Mouse (Mus musculus) kidney, postnatal 0 days (tissue): Measurements from ENCODE around the gene BC034090. TPM values are rescaled to one million over a fixed set of nuclear protein-coding genes. Genes with fewer than 3 reads are reported as not detected.

Experiments used
- ATAC-seq: fragments of 200-750 bp; cut with Nextera tagmentation; replicated peaks from 2 replicates; pipeline ENCODE4 v1.8.0; 2017; ENCODE audit warnings: low read depth, moderate number of reproducible peaks, moderate TSS enrichment, moderate library complexity; ENCODE audit not compliant: low FRiP score
- DNase-seq: peaks from one replicate; pipeline ENCODE4 v3.0.0-alpha.2; 2016; ENCODE audit warnings: low spot score
- H3K27ac ChIP-seq: fragments of 300-500 bp; sonication (generic); 2 replicates; pipeline ENCODE4 v1.5.1; 2014; ENCODE audit warnings: mild to moderate bottlenecking
- H3K27me3 ChIP-seq: fragments of 300-500 bp; sonication (generic); 2 replicates; pipeline ENCODE4 v1.6.1; 2014; ENCODE audit warnings: low read length, mixed read lengths; ENCODE audit not compliant: insufficient read depth
- H3K36me3 ChIP-seq: fragments of 300-500 bp; sonication (generic); 2 replicates; pipeline ENCODE4 v1.6.1; 2014; ENCODE audit warnings: low read length, mixed read lengths; ENCODE audit not compliant: insufficient read depth
- H3K4me1 ChIP-seq: fragments of 300-500 bp; sonication (generic); replicated peaks from 2 replicates; pipeline ENCODE4 v1.6.1; 2014; ENCODE audit warnings: antibody characterized with exemption, low read length, mixed read lengths; ENCODE audit not compliant: insufficient read depth
- H3K4me2 ChIP-seq: fragments of 300-500 bp; sonication (generic); 2 replicates; pipeline ENCODE4 v1.6.1; 2014; ENCODE audit warnings: mild to moderate bottlenecking, low read length, moderate library complexity, mixed read lengths
- H3K4me3 ChIP-seq: fragments of 300-500 bp; sonication (generic); replicated peaks from 2 replicates; pipeline ENCODE4 v1.5.1; 2014; ENCODE audit warnings: low read depth, low read length
- H3K9ac ChIP-seq: fragments of 300-500 bp; sonication (generic); 2 replicates; pipeline ENCODE4 v1.6.1; 2014; ENCODE audit warnings: low read depth, low read length
- H3K9me3 ChIP-seq: fragments of 300-500 bp; sonication (generic); replicated peaks from 2 replicates; pipeline ENCODE4 v1.6.1; 2016; ENCODE audit warnings: low read length, inconsistent platforms, mixed read lengths
- CTCF ChIP-seq: IDR thresholded peaks from 2 replicates; pipeline ENCODE4 v1.5.1; 2016; ENCODE audit warnings: antibody characterized with exemption, low read depth, mild to moderate bottlenecking, moderate library complexity
- WGBS: fragments of 180-500 bp; shearing (Covaris S2); extraction: QIAGEN DNeasy Blood & Tissue Kit; methylation state at CpG from one replicate; pipeline ENCODE4 v1.1.7; 2014; 5-methylcytosine and 5-hydroxymethylcytosine counted together
- polyA plus RNA-seq: library from polyadenylated mRNA; unstranded; fragments of >200 nt; fragmentation: Nextera tagmentation; extraction: Ambion mirVana; gene quantifications from 2 replicates; pipeline ENCODE4 v1.2.1, GENCODE M21; 2015

BC034090 gene
- polyA plus RNA-seq, 1 experiment from 2014 or later = 9.9 TPM

DNA sequence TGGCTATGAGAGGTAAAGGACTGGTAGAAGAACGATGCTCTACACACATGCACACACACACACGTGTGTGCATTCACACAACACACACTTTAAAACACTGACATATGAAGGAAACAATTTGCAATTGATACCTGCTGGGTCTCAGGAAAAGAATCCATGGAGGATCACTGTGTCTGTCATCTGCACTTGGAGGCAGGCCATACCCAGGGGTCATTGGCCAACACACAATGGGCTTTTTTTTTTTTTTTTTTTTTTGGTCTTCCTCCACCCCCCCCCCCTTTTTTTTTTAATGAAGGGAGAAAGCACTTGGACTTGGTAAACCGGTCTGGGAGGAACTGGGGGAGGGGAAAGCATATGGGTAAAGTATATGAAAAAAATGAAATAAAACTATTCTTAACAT lies 36.4 kb downstream of the BC034090 start:
- DNase-seq = no peak
- Histone ChIP-seq H3K4me2 (no peak overlapping the region), H3K36me3 (0 out of 2 replicates have a peak, but pooled peaks cover 5% of the 10 kb centered on the region), H3K4me3 (no peak overlapping the region), H3K9ac (no peak overlapping the region), H3K27me3 (no peaks in the 10 kb centered on the region), H3K9me3 (no peaks in the 10 kb centered on the region), H3K27ac (no peak overlapping the region), H3K4me1 (peaks cover 10% of the 10 kb centered on the region)
- no peak for ATAC-seq
- WGBS = 68% methylated on average over 3 of the region's 3 CpGs
- no peak for TF ChIP-seq CTCF

DNA sequence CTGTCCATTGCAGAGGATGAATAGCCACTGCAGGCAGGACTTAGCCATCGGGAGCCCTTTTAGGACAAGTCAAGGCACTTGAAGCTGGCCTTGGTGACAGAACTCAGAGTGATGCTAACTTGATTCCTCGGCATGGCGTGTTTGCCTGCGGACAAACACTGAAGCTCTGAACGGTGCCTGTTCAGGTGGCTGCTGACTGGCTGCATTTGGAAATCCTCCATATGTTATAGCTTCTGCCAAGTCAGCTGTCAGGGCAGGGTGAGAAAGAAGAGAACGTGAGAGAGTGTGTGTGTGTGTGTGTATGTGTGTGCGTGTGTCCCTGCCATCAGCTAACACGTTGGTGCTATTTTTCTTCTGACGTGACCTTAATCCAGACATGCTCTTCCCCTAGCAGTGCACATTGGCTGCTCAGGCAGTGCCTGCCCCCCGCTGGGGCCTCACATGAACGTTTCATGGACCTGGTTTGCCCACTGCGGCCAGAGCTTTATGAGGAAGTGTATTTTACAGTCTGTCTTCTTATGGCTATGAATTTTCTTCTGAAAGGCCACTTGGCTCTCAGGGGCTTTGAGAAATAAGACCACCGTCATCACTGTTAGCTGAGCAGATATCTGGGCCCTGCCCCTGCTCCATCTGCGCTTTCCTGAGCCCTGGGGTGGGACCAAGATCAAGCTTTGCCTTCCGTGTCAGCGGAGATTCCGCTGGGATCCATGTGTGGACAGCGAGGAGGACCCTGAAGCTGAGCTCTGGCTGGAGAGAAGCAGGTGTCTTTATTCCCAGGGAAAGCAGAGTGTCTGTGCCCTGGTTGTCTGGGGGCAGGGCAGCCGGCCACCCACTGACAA lies 38.2 kb downstream of the BC034090 start:
- TF ChIP-seq CTCF = no peak
- Histone ChIP-seq H3K27me3 (no peaks in the 10 kb centered on the region), H3K4me3 (no peak overlapping the region), H3K36me3 (peaks cover 10% of the 10 kb centered on the region; the same call in 1 of the 2 replicates), H3K4me1 (no peaks in the 10 kb centered on the region; the same call in none of the 2 replicates), H3K9me3 (no peaks in the 10 kb centered on the region), H3K9ac (no peak overlapping the region), H3K4me2 (no peak overlapping the region), H3K27ac (no peak overlapping the region)
- ATAC-seq (no peak), DNase-seq (no peak)
- WGBS = 54% methylated on average over 19 of the region's 19 CpGs

DNA sequence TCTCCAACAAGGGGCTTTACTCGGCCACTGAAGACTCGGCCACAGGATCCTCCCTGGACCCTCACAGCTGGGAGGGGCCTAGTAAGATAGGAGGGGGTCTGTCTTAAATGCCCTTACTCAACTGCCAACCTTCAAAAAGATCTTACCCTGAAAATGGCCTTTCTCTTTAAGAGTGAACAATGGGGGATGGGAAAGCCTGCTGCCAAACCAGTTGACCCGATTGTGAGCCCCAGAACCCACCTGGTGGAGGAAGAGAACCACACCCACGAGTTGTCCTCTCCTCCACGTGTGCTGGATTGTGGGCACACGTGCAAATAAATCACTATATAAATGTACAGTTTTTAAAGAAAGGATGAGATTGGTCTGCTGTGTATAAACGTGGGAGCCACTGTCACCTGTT lies 38.9 kb downstream of the BC034090 start:
- Histone ChIP-seq H3K4me3 (no peak overlapping the region), H3K27ac (no peak overlapping the region), H3K9me3 (no peaks in the 10 kb centered on the region), H3K36me3 (peaks cover 17% of the 10 kb centered on the region; the same call in 1 of the 2 replicates), H3K27me3 (no peaks in the 10 kb centered on the region), H3K4me1 (no peaks in the 10 kb centered on the region; the same call in 1 of the 2 replicates), H3K9ac (no peak overlapping the region), H3K4me2 (no peak overlapping the region)
- WGBS = 51% methylated on average over 7 of the region's 7 CpGs
- DNase-seq = no peak
- no peak for ATAC-seq
- TF ChIP-seq CTCF = peak; percentile 27; the same call in 1 of the 2 replicates

DNA sequence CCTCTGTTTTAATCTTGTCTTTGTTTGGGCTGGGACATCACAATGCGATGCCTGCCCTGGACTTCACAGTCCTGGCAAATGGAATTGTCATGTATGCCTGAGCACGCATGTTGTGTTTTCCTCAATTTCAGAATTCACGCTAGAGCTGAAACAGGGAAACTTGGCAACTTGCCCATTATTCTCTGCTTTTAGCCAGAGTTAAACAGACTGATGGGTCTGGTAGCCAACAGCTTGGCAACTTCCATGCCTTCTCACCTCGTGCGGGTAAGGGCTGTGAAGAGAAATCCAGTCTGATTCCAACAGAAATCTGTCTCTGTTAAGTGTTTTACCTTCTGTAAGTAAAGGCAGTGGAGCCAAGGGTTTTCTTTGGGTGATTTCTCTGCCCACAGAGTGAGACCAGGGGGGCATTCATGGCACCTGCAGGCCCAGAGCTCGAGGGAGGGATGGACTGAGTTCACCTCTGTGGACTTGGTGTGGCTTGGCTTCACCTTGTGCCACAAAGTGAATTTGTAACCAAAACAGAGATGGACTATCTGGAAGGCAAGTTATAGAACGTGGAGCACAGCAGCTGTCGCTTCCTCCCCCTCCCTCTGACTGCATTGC lies 39.6 kb downstream of the BC034090 start:
- Histone ChIP-seq H3K27ac (no peak overlapping the region), H3K9me3 (no peaks in the 10 kb centered on the region), H3K4me1 (no peaks in the 10 kb centered on the region; the same call in 1 of the 2 replicates), H3K36me3 (peaks cover 21% of the 10 kb centered on the region; the same call in 1 of the 2 replicates), H3K9ac (no peak overlapping the region), H3K27me3 (no peaks in the 10 kb centered on the region), H3K4me3 (no peak overlapping the region), H3K4me2 (no peak overlapping the region)
- no peak for TF ChIP-seq CTCF
- ATAC-seq (no peak), DNase-seq (no peak)
- 71% methylated on average over 8 of the region's 8 CpGs for WGBS

DNA sequence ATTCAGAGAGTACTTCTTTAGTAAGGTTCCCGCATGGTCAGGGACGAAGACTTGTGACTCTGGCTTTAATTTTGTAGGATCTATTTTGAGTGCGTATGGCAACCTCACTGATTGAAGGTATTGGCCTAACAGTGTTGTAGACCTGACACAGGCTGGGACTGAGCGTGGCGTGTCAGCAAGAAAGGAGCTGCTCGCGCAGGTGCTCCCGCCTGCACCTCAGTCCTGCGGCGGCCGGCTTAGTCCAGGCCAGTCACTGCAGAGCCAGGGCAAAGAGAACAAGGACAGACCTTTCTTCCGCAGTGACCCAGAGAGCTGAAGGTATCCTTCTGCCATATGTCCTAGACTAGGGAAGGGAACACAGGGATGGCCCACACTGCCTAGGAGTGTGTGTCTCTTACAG lies 40.3 kb downstream of the BC034090 start:
- Histone ChIP-seq H3K4me2 (no peak overlapping the region), H3K36me3 (peaks cover 21% of the 10 kb centered on the region; the same call in 1 of the 2 replicates), H3K27ac (no peak overlapping the region), H3K9ac (no peak overlapping the region), H3K9me3 (no peaks in the 10 kb centered on the region), H3K4me1 (no peaks in the 10 kb centered on the region; the same call in 1 of the 2 replicates), H3K4me3 (no peak overlapping the region), H3K27me3 (no peaks in the 10 kb centered on the region)
- DNase-seq (no peak), ATAC-seq (no peak)
- no peak for TF ChIP-seq CTCF
- 95% methylated on average over 12 of the region's 12 CpGs for WGBS

DNA sequence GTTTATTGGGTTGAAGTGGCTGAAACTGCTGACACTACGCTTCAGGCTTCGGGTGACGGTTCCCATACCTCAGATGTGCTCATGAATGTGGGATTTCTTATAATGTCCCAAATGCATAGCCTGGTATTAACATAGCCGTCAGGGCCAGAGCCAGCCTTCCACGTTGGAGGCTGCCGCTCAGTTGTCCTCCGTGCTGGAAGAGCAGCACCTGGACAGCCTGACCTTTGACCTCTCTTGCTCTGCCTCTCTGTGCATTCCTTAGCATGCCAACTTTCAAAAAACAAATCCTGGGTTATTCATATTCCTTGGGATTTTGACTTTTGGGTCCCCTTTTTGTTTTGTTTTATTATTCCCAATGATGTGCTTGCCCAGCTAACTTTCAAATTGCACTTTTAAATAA lies 41.1 kb downstream of the BC034090 start:
- peaks cover 21% of the 10 kb centered on the region; the same call in 1 of the 2 replicates for H3K36me3 ChIP-seq
- no peak overlapping the region for H3K9ac ChIP-seq
- no peak overlapping the region for H3K4me3 ChIP-seq
- H3K4me1 ChIP-seq = no peaks in the 10 kb centered on the region; the same call in 1 of the 2 replicates
- no peaks in the 10 kb centered on the region for H3K9me3 ChIP-seq
- no peak overlapping the region for H3K27ac ChIP-seq
- ATAC-seq (no peak), DNase-seq (no peak)
- TF ChIP-seq CTCF = no peak
- H3K4me2 ChIP-seq = no peak overlapping the region
- WGBS = 78% methylated on average over 7 of the region's 7 CpGs
- no peaks in the 10 kb centered on the region for H3K27me3 ChIP-seq
